Mouse (Mus musculus) heart, embryonic 14.5 days (tissue): ENCODE data around the gene Olfr958. TPM values are rescaled to one million over a fixed set of nuclear protein-coding genes. Genes with fewer than 3 reads are reported as not detected.

Source experiments
- ATAC-seq: fragments of 200-750 bp; cut with Nextera tagmentation; 2 replicates; pipeline ENCODE4 v1.8.0; 2017; ENCODE audit warnings: low read depth, moderate TSS enrichment; ENCODE audit not compliant: insufficient number of reproducible peaks, insufficient read depth, low FRiP score
- H3K27ac ChIP-seq, 2 experiments: fragments of 200-500 bp in 1 of 2; fragments of 300-500 bp in 1 of 2; sonication (generic) in 1 of 2; replicated peaks in 1 of 2; 2 replicates each; pipeline ENCODE4 v1.5.1; 2012 to 2014; ENCODE audit warnings: low read depth in 2 of 2, low read length in 2 of 2, control low read depth in 1 of 2, mild to moderate bottlenecking in 1 of 2, mixed read lengths in 1 of 2; ENCODE audit not compliant: control insufficient read depth in 1 of 2, insufficient read depth in 1 of 2
- H3K27me3 ChIP-seq: fragments of 300-500 bp; sonication (generic); 2 replicates; pipeline ENCODE4 v1.6.1; 2014; ENCODE audit warnings: mild to moderate bottlenecking, low read length, control low read depth; ENCODE audit not compliant: control insufficient read depth, insufficient read depth
- H3K36me3 ChIP-seq: fragments of 300-500 bp; sonication (generic); 2 replicates; pipeline ENCODE4 v1.6.1; 2014; ENCODE audit warnings: mild to moderate bottlenecking, control low read depth, low read length, mixed read lengths; ENCODE audit not compliant: control insufficient read depth, insufficient read depth
- H3K4me1 ChIP-seq, 2 experiments: fragments of 200-500 bp in 1 of 2; fragments of 300-500 bp in 1 of 2; sonication (generic) in 1 of 2; 2 replicates each; pipeline ENCODE4 v1.6.1; 2012 to 2014; ENCODE audit warnings: low read length in 2 of 2, control low read depth in 1 of 2, mixed read lengths in 1 of 2; ENCODE audit not compliant: control insufficient read depth in 2 of 2, insufficient read depth in 2 of 2
- H3K4me2 ChIP-seq: fragments of 300-500 bp; sonication (generic); 2 replicates; pipeline ENCODE4 v1.6.1; 2014; ENCODE audit warnings: mild to moderate bottlenecking, low read length
- H3K4me3 ChIP-seq, 2 experiments: fragments of 200-500 bp in 1 of 2; fragments of 300-500 bp in 1 of 2; sonication (generic) in 1 of 2; 2 replicates each; pipeline ENCODE4 v1.5.1; 2012 to 2014; ENCODE audit warnings: low read length in 2 of 2, mild to moderate bottlenecking in 2 of 2, control low read depth in 1 of 2, low read depth in 1 of 2, moderate library complexity in 1 of 2; ENCODE audit not compliant: control insufficient read depth in 1 of 2, insufficient read depth in 1 of 2
- H3K9ac ChIP-seq: fragments of 300-500 bp; sonication (generic); 2 replicates; pipeline ENCODE4 v1.6.1; 2014; ENCODE audit warnings: mild to moderate bottlenecking, low read length
- H3K9me3 ChIP-seq: fragments of 300-500 bp; sonication (generic); 2 replicates; pipeline ENCODE4 v1.6.1; 2016; ENCODE audit warnings: low read length, control low read depth; ENCODE audit not compliant: control insufficient read depth
- WGBS: fragments of 180-500 bp; shearing (Covaris S2); extraction: QIAGEN DNeasy Blood & Tissue Kit; methylation state at CpG from one replicate; pipeline ENCODE4 v1.1.7; 2014; 5-methylcytosine and 5-hydroxymethylcytosine counted together
- polyA plus RNA-seq: library from polyadenylated mRNA; unstranded; fragments of >200 nt; fragmentation: Nextera tagmentation; extraction: Ambion mirVana; gene quantifications from 2 replicates; pipeline ENCODE4 v1.2.1, GENCODE M21; 2014

Gene Olfr958
- polyA plus RNA-seq = not detected in 2 replicates

GRCm38 (mm10) chr9:39553946-39554345, at the start of gene Olfr958:
Gene Olfr958 (minus strand): TSS chr9:39554054.
- ATAC-seq = no peak
- no peak within 1 kb of the TSS for H3K27ac ChIP-seq
- H3K9ac ChIP-seq = no peak within 1 kb of the TSS
- H3K4me2 ChIP-seq = no peak within 1 kb of the TSS
- H3K9me3 ChIP-seq = no peaks in the 10 kb centered on the region
- H3K4me1 ChIP-seq = no peaks in the 10 kb centered on the region
- WGBS = 60% methylated on average over 2 of the region's 2 CpGs
- no peaks in the 10 kb centered on the region for H3K27me3 ChIP-seq
- no peaks in the 10 kb centered on the region for H3K36me3 ChIP-seq
- no peak within 1 kb of the TSS for H3K4me3 ChIP-seq

GRCm38 (mm10) chr9:39603333-39603845, 49.5 kb upstream of the Olfr958 start:
- Histone ChIP-seq H3K4me1 (no peaks in the 10 kb centered on the region), H3K27ac (no peak overlapping the region), H3K4me2 (peak overlapping the region; percentile 84), H3K4me3 (peak overlapping the region; percentile 43 to 52), H3K36me3 (no peaks in the 10 kb centered on the region), H3K9ac (peak overlapping the region; percentile 65), H3K27me3 (no peaks in the 10 kb centered on the region), H3K9me3 (no peaks in the 10 kb centered on the region)
- ATAC-seq = peak; percentile 43; the same call in 1 of the 2 replicates
- 0% methylated on average over 9 of the region's 9 CpGs for WGBS

GRCm38 (mm10) chr9:39602536-39603332, 48.9 kb upstream of the Olfr958 start:
- Histone ChIP-seq H3K4me2 (peak overlapping the region; percentile 84), H3K9ac (peak overlapping the region; percentile 65), H3K9me3 (no peaks in the 10 kb centered on the region), H3K27me3 (no peaks in the 10 kb centered on the region), H3K4me1 (no peaks in the 10 kb centered on the region), H3K36me3 (no peaks in the 10 kb centered on the region), H3K4me3 (peak overlapping the region; percentile 43 to 52), H3K27ac (no peak overlapping the region)
- ATAC-seq = no peak
- 1% methylated on average over 19 of the region's 19 CpGs for WGBS

GRCm38 (mm10) chr9:39577050-39577449, 23.2 kb upstream of the Olfr958 start:
- Histone ChIP-seq H3K9ac (no peak overlapping the region), H3K27me3 (no peaks in the 10 kb centered on the region), H3K36me3 (no peaks in the 10 kb centered on the region), H3K4me1 (0 out of 4 replicates have a peak, but pooled peaks cover 0 to 3% of the 10 kb centered on the region in 2 experiments), H3K9me3 (no peaks in the 10 kb centered on the region), H3K27ac (no peak overlapping the region), H3K4me3 (no peak overlapping the region), H3K4me2 (no peak overlapping the region)
- ATAC-seq = no peak
- 38% methylated on average over 5 of the region's 5 CpGs for WGBS

- Histone ChIP-seq H3K4me1 (0 out of 4 replicates have a peak, but pooled peaks cover 0 to 3% of the 10 kb centered on the region in 2 experiments), H3K27me3 (no peaks in the 10 kb centered on the region), H3K36me3 (no peaks in the 10 kb centered on the region), H3K4me3 (no peak within 1 kb of the TSS), H3K9me3 (no peaks in the 10 kb centered on the region), H3K4me2 (no peak within 1 kb of the TSS), H3K9ac (no peak within 1 kb of the TSS), H3K27ac (no peak within 1 kb of the TSS; a peak in 1 of 4 replicates)
- WGBS = 52% methylated on average over 3 of the region's 3 CpGs
- no peak for ATAC-seq
These were observed 21.6 kb upstream of the Olfr958 start, which contains the start of gene Olfr959 for GRCm38 (mm10) chr9:39575469-39575868. Gene Olfr959 (minus strand): TSS chr9:39575569.

DNA sequence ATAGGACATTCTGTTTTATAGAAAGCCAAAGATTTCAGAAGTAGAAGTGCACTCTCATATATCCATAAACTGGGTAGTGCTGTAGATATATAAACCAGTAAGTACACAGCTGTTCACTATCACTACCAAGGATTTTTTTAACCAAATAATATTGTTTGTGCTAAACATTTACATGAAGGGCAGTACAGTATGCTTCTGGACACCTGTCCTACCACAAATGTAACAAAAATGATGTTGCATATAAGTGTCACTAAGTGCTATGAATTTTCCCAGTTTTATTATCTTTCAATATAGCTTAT, 4.4 kb upstream of the Olfr958 start:
- Histone ChIP-seq H3K4me2 (no peak overlapping the region), H3K9me3 (no peaks in the 10 kb centered on the region), H3K27ac (no peak overlapping the region), H3K9ac (no peak overlapping the region), H3K36me3 (no peaks in the 10 kb centered on the region), H3K4me3 (no peak overlapping the region), H3K27me3 (no peaks in the 10 kb centered on the region), H3K4me1 (no peaks in the 10 kb centered on the region)
- no peak for ATAC-seq

- 62% methylated on average over 3 of the region's 3 CpGs for WGBS
- no peak for ATAC-seq
These were observed 3.9 kb upstream of the Olfr958 start for GRCm38 (mm10) chr9:39557529-39558348.

More at GRCm38 (mm10) chr9:39557529-39558348, 3.9 kb upstream of the Olfr958 start:
- Histone ChIP-seq H3K9ac (no peak overlapping the region), H3K9me3 (no peaks in the 10 kb centered on the region), H3K4me3 (no peak overlapping the region), H3K27ac (no peak overlapping the region), H3K36me3 (no peaks in the 10 kb centered on the region), H3K4me2 (no peak overlapping the region), H3K27me3 (no peaks in the 10 kb centered on the region), H3K4me1 (no peaks in the 10 kb centered on the region)
